Mouse (Mus musculus) liver, embryonic 14.5 days (tissue): ENCODE results near the gene Smtn. TPM values are rescaled to one million over a fixed set of nuclear protein-coding genes. Genes with fewer than 3 reads are reported as not detected.

Experiments used
- ATAC-seq: fragments of 200-750 bp; cut with Nextera tagmentation; 2 replicates; pipeline ENCODE4 v1.8.0; 2017; ENCODE audit warnings: moderate number of reproducible peaks, mild to moderate bottlenecking, moderate library complexity; ENCODE audit not compliant: insufficient read depth
- DNase-seq, 3 experiments: peaks; one replicate each; pipeline ENCODE4 v3.0.0-alpha.2; 2012 to 2013; ENCODE audit warnings: low read depth in 3 of 3, low spot score in 3 of 3
- H3K27ac ChIP-seq: fragments of 300-500 bp; sonication (generic); 2 replicates; pipeline ENCODE4 v1.5.1; 2014; ENCODE audit warnings: moderate library complexity, mild to moderate bottlenecking, control low read depth, inconsistent platforms
- H3K27me3 ChIP-seq: fragments of 300-500 bp; sonication (generic); 2 replicates; pipeline ENCODE4 v1.6.1; 2014; ENCODE audit warnings: mild to moderate bottlenecking, low read length, moderate library complexity; ENCODE audit not compliant: control insufficient read depth, insufficient read depth
- H3K36me3 ChIP-seq: fragments of 300-500 bp; sonication (generic); replicated peaks from 2 replicates; pipeline ENCODE4 v1.6.1; 2014; ENCODE audit warnings: low read depth; ENCODE audit not compliant: control insufficient read depth, insufficient read depth
- H3K4me1 ChIP-seq, 2 experiments: fragments of 200-500 bp in 1 of 2; fragments of 300-500 bp in 1 of 2; sonication (generic) in 1 of 2; replicated peaks; 2 replicates each; pipeline ENCODE4 v1.6.1; 2012 to 2014; ENCODE audit warnings: antibody characterized with exemption in 1 of 2, inconsistent platforms in 1 of 2, low read length in 1 of 2; ENCODE audit not compliant: control insufficient read depth in 2 of 2, insufficient read depth in 2 of 2
- H3K4me2 ChIP-seq: fragments of 300-500 bp; sonication (generic); 2 replicates; pipeline ENCODE4 v1.6.1; 2014; ENCODE audit warnings: low read depth, mild to moderate bottlenecking, control low read depth, moderate library complexity
- H3K4me3 ChIP-seq, 2 experiments: fragments of 200-500 bp in 1 of 2; fragments of 300-500 bp in 1 of 2; sonication (generic) in 1 of 2; 2 replicates each; pipeline ENCODE4 v1.5.1; 2012 to 2014; ENCODE audit warnings: low read depth in 2 of 2, low read length in 2 of 2, mild to moderate bottlenecking in 2 of 2, control low read depth in 1 of 2, inconsistent platforms in 1 of 2, moderate library complexity in 1 of 2; ENCODE audit not compliant: insufficient read depth in 1 of 2
- H3K9ac ChIP-seq: fragments of 300-500 bp; sonication (generic); replicated peaks from 2 replicates; pipeline ENCODE4 v1.6.1; 2014; ENCODE audit warnings: mild to moderate bottlenecking, control low read depth, moderate library complexity
- H3K9me3 ChIP-seq: fragments of 300-500 bp; sonication (generic); 2 replicates; pipeline ENCODE4 v1.6.1; 2016; ENCODE audit warnings: low read length, mixed read lengths; ENCODE audit not compliant: control insufficient read depth
- CTCF ChIP-seq: IDR thresholded peaks from 2 replicates; pipeline ENCODE4 v1.5.1; 2016; ENCODE audit warnings: antibody characterized with exemption, low read depth, control low read depth
- EP300 ChIP-seq: IDR thresholded peaks from 2 replicates; pipeline ENCODE4 v1.6.1; 2016; ENCODE audit warnings: antibody characterized with exemption, low read depth
- WGBS: fragments of 180-500 bp; shearing (Covaris S2); extraction: QIAGEN DNeasy Blood & Tissue Kit; methylation state at CpG from one replicate; pipeline ENCODE4 v1.1.7; 2014; ENCODE audit not compliant: insufficient replicate concordance; 5-methylcytosine and 5-hydroxymethylcytosine counted together
- polyA plus RNA-seq, 2 experiments: library from polyadenylated mRNA; depleted of rRNA in 1 of 2; stranded (reverse) in 1 of 2; unstranded in 1 of 2; fragments of >200 nt; fragmentation: Nextera tagmentation in 1 of 2; extraction: Ambion mirVana in 1 of 2; gene quantifications; 2 replicates each; pipeline versions ENCODE4 v1.2.1 to v1.2.3; 2012 to 2014

The Smtn gene
- 3.3 and 4.5 TPM in 2 replicates for polyA plus RNA-seq (2012; rRNA removed)
- 7.4 and 8.7 TPM in 2 replicates for polyA plus RNA-seq (2014; fragmentation: Nextera tagmentation; extraction: Ambion mirVana)

GRCm38 (mm10) chr11:3540451-3541085 lies at the start of gene Smtn:
Smtn (minus strand) TSS chr11:3540612.
- no peak for DNase-seq
- H3K4me3 ChIP-seq, result peak within 1 kb of the TSS; percentile 50 to 76
- 73% methylated on average over 23 of the region's 23 CpGs for WGBS
- no peak for ATAC-seq
- no peaks in the 10 kb centered on the region for H3K9me3 ChIP-seq
- no peak within 1 kb of the TSS for H3K27ac ChIP-seq
- H3K9ac ChIP-seq, result 0 out of 2 replicates have a peak within 1 kb of the TSS, but pooled peaks have one; percentile 10
- no peak for TF ChIP-seq EP300
- TF ChIP-seq CTCF, result no peak
- peak within 1 kb of the TSS; percentile 68 for H3K4me2 ChIP-seq
- no peaks in the 10 kb centered on the region for H3K27me3 ChIP-seq
- H3K36me3 ChIP-seq, result no peaks in the 10 kb centered on the region
- H3K4me1 ChIP-seq, result peaks cover 0 to 8% of the 10 kb centered on the region in 2 experiments; a peak in 3 of 4 replicates

- Histone ChIP-seq H3K4me2 (no peak overlapping the region), H3K27ac (no peak overlapping the region), H3K9ac (no peak overlapping the region), H3K9me3 (no peaks in the 10 kb centered on the region), H3K27me3 (no peaks in the 10 kb centered on the region), H3K36me3 (no peaks in the 10 kb centered on the region), H3K4me3 (no peak overlapping the region), H3K4me1 (0 out of 4 replicates have a peak, but pooled peaks cover 0 to 2% of the 10 kb centered on the region in 2 experiments)
- ATAC-seq, result no peak
- WGBS, result 50% methylated on average over 11 of the region's 11 CpGs
- DNase-seq, result no peak
- TF ChIP-seq EP300, result no peak
- TF ChIP-seq CTCF, result no peak
Measured at GRCm38 (mm10) chr11:3588036-3588672, 47.7 kb upstream of the Smtn start.

- Histone ChIP-seq H3K36me3 (no peaks in the 10 kb centered on the region), H3K27ac (no peak overlapping the region), H3K9me3 (no peaks in the 10 kb centered on the region), H3K4me2 (no peak overlapping the region), H3K4me1 (0 out of 4 replicates have a peak, but pooled peaks cover 0 to 2% of the 10 kb centered on the region in 2 experiments), H3K4me3 (no peak overlapping the region), H3K27me3 (no peaks in the 10 kb centered on the region), H3K9ac (no peak overlapping the region)
- TF ChIP-seq CTCF, result no peak
- no peak for TF ChIP-seq EP300
- WGBS, result 28% methylated on average over 4 of the region's 4 CpGs
- DNase-seq (no peak), ATAC-seq (no peak)
Measured at GRCm38 (mm10) chr11:3587350-3587749, 46.9 kb upstream of the Smtn start.

GRCm38 (mm10) chr11:3585983-3586618 lies 45.7 kb upstream of the Smtn start:
- Histone ChIP-seq H3K27me3 (no peaks in the 10 kb centered on the region), H3K4me1 (0 out of 4 replicates have a peak, but pooled peaks cover 0 to 2% of the 10 kb centered on the region in 2 experiments), H3K4me3 (no peak overlapping the region), H3K27ac (no peak overlapping the region), H3K9me3 (no peaks in the 10 kb centered on the region), H3K36me3 (no peaks in the 10 kb centered on the region), H3K9ac (no peak overlapping the region), H3K4me2 (no peak overlapping the region)
- ATAC-seq, result no peak
- no peak for DNase-seq
- no peak for TF ChIP-seq EP300
- no peak for TF ChIP-seq CTCF
- 51% methylated on average over 6 of the region's 6 CpGs for WGBS

- no peaks in the 10 kb centered on the region for H3K36me3 ChIP-seq
- no peaks in the 10 kb centered on the region for H3K9me3 ChIP-seq
- DNase-seq (no peak), ATAC-seq (no peak)
- no peaks in the 10 kb centered on the region for H3K27me3 ChIP-seq
- 0 out of 4 replicates have a peak, but pooled peaks cover 0 to 2% of the 10 kb centered on the region in 2 experiments for H3K4me1 ChIP-seq
- no peak for TF ChIP-seq EP300
- TF ChIP-seq CTCF, result no peak
- H3K9ac ChIP-seq, result no peak overlapping the region
- no peak overlapping the region for H3K27ac ChIP-seq
- H3K4me3 ChIP-seq, result no peak overlapping the region
- WGBS, result 60% methylated on average over 5 of the region's 5 CpGs
- no peak overlapping the region for H3K4me2 ChIP-seq
Measured at GRCm38 (mm10) chr11:3583127-3583526, 42.7 kb upstream of the Smtn start.
